Mouse (Mus musculus) right cerebral cortex, postnatal 4 days (tissue): ENCODE measurements around the gene Cep97.

Source experiments
- DNase-seq: peaks from one replicate; pipeline ENCODE4 v3.0.0-alpha.2; 2022

The Cep97 gene

GRCm38 (mm10) chr16:55947266-55947665 is 12.6 kb upstream of the Cep97 start:
- DNase-seq: no peak

GRCm38 (mm10) chr16:55940781-55941180 is 6.1 kb upstream of the Cep97 start:
- no peak for DNase-seq

- DNase-seq: no peak
Measured at GRCm38 (mm10) chr16:55939703-55940102, 5.0 kb upstream of the Cep97 start.

GRCm38 (mm10) chr16:55938761-55939160 is 4.1 kb upstream of the Cep97 start:
- DNase-seq: no peak

DNA sequence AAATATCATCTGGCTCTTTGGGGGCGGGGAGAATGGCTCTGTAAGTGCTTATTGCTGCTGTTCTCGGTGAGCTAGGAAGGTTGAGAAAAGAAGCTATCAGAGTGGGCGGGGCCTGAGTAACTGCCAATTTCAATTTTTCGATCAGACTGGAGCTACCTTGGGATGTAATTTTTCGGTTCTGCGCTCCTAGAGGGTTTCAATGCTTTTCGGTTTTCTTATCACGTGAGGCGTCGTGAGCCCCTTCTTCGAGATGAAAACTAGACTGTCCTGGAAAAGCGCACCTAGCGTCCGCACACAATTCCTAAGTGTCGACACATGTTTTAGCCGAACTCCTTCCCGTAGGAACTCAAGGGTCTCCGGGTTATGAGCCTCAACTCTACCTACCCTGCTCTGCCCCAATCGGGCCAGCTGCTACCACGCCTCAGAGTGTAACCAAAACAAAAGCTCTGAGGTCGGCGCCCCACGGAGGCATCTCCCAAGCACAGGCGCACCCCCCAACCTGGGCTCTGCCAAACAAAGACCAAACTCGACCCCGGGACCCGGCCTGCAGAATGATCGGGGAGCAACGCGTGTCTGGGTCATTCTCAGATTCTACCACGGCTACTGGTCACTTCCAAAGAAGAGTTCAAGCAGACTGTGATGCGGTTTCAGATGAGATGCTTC is 843 bp downstream of the Cep97 start:
- DNase-seq: peak; percentile 49

GRCm38 (mm10) chr16:55924010-55924409 is 10.6 kb downstream of the Cep97 start:
- DNase-seq: no peak

DNA sequence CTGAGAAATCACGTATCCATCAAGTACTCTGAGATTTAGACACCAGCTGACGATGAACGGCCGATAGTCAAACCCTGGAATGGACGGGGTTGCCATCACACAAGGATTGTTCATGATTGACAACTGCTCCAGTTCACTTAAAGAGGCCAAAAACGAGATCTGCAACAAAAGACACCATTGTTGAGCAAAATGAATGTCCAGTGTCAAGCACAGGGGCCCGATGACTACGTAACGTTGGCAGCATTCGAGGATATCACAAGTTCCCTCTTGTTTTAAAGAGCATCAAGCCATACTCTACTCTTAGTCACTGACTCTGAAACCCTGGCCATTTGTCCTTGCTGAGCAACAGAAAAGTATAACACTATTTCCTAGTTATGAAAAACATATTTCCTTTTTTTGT is 12.6 kb downstream of the Cep97 start:
- DNase-seq: no peak

- no peak for DNase-seq
Measured at GRCm38 (mm10) chr16:55914716-55915115, 19.9 kb downstream of the Cep97 start.

DNA sequence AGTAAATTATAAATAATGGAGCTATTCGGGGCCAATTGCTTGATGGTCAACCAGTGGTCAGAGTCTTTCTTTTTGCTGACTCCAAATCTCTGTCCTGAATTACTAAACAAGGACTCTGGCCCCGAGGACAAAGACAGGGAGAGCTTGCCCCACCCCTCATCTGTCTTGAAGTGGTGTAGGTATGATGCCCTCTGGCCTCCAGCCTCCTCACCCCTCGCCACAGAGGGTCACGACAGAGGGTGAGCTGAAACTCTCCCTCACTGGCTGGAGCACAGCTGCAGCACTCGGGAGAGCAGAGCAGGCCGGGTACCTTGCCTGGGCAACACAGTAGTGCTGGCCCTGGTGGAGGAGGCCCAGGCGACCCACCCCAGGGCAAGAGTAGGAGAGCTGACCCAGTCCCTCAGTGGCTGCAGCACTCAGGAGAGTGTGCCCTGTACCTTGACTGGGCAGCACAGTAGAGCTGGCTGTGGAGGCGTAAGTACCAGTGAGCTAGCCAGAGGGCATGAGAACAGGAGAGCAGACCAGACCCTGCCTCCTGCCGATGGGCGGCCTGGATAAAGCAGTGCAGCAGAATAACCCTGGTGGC is 24.4 kb downstream of the Cep97 start:
- DNase-seq: no peak

GRCm38 (mm10) chr16:55906928-55907679 is 27.6 kb downstream of the Cep97 start:
- no peak for DNase-seq

GRCm38 (mm10) chr16:55905370-55905769 is 29.3 kb downstream of the Cep97 start:
- no peak for DNase-seq

DNA sequence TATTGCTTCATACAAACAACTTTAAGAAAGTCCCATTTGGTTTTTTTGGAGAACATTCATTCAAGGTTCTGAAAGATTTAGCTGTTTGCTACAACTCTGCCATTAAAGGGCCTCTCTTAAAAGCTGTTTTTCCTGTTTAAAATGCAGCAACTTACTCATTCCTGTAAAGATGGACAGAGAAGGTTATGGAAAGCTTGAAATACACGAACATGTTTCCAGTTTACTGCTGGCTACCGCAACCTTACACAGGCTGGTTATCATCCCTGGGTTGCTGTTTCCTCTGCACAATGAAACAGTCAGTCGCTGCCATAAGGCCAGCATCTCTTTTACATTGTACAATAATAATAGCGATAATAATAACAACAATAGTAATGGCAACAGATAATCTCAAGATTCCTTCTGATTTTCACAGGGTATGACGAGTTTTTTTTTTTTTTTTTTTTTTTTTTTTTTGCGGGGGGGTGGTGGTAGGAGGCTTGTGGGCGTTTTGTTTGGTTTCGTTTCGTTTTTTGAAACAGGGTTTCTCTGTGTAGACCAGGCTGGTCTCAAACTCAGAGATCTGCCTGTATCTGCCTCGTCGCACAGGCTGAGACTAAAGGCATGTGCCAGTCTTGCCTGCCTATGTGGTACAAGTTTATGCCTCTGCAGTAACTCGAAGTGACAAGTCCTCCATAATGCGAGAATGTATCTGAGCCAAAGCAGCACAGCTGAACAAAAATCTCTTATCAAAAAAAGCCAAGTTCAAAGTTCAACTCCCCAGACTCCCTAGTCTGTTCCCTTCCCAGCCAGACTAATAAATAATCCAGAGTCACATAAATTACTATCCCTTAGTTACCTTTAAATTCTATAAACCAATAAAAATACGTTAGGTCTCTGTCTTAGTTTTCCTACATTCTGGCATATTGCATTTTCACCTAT is 32.6 kb downstream of the Cep97 start:
- no peak for DNase-seq

DNA sequence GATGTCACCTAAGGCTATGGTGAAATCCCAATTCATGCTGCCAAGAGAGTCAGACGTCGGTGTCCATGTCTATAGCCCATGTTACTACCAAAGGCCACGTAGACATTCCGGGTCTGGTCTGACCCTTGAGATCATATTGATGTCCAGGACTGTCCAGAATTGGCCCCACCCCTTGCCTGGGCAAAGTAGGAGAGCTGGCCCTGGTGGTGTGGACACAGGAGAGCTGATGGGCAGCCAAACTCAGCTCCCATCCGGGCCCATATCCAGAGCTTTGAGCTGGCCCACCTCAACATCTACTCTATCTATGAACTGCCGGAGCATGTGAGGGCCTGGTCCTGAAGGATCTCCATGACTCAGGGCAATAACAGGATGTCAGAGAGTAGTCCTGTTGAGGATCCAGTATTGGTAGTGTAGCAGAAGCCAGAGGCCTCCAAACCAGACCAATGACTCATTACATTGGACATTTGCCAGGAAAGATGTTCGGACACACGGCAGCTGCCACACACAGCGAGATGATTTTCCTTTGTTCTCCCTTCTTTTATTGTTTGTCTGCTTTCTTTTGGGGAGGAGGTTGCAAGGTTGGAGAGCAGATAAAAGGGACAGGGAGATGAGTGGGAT is 36.2 kb downstream of the Cep97 start:
- no peak for DNase-seq

DNA sequence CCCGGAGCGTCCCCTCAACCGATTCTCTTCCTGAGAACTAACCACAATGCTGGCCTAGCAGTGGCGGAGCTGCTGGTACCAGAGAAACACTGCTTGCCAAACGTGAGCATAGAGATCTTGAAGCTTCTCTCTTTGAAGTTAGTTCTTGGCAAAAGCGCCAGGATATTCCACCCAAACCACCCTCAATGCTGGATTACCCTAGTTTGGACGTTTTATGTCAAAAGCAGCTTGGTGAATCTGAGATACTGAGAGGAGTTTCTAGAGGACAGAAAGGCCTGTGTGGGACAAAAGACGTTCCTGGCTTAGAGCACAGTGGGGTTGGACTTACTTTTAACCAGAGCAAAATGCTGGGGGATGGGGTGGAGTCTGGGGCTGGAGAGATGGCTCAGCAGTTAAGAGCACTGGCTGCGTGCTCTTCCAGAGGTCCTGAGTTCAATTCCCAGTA is 39.0 kb downstream of the Cep97 start:
- DNase-seq: peak; percentile 16

DNA sequence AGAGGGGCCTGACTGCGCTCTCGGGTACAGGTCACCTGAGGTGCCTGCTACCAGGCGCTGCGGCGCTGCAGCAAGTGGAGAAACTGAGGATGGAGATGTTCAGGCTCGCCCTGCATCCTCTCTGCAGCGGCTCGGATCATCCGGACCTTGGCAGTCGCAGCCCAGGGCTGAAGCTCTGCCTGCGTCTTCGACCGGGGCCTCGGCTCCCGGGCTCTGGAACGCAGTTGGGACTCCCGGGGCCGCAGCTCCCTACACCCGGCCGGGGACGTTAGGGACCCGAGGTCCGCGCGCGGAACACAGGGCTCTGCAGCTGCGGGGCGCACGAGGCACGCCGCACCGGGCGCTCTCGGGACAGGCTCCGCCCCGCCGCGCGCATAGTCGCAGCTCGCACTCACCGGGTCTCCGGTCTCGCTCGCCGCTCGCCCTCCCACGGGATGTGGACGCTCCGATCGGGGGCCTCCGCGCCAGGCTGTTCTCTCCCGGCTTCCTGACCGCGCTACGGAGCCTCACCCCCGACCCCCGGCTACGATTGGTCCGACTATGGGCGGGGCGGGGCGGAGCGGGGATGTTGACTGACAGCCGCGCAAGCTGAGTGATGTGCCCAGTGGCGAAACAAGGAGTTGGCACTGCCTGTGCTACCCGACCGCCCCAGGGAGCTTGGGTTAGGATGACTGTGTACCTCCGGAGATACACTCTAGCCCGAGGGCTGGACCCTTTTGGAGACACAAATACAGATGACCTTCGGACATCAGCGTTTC is 39.6 kb downstream of the Cep97 start, which contains the start of gene Nxpe3:
Gene Nxpe3 (minus strand): TSS at position 393 of the 758 bp plus-strand sequence.
- DNase-seq: peak; percentile 83

DNA sequence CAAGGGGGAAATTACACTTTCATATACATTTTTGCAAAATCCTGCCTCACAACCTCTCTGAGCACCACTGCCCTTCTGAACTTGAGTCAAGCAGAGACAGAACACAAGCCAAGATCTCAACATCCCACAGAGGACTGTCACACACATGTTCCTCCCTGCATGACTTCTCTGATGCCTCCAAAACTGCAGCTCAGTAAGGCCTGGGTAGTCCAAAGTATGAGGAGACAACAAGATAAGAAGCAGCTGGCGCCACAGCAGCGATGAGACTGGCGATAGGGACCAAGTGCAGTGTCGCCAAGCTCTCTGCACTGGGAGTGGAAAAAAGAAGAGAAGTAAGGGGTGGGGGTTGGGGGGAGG is 40.1 kb downstream of the Cep97 start:
- no peak for DNase-seq

GRCm38 (mm10) chr16:55893410-55894107 is 41.1 kb downstream of the Cep97 start:
- DNase-seq: no peak

DNA sequence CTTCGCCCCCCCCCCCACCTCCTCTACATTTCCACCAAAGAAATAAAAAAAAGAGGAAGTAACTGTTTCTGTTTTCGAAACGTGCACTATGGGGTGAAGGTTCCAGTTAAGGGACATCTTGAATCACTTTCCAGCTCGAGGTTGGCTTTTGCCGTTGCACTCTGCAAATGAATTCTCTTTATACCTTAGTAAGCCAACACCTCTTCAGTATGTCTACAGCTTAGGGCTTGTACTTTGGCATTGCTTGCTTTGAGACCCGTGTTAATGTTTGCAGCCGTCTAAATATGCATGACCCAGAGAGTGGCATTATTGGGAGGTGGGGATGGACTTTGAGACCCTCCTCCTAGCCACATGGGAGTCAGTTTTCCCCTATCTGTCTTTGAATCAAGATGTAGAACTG is 42.2 kb downstream of the Cep97 start:
- no peak for DNase-seq

DNA sequence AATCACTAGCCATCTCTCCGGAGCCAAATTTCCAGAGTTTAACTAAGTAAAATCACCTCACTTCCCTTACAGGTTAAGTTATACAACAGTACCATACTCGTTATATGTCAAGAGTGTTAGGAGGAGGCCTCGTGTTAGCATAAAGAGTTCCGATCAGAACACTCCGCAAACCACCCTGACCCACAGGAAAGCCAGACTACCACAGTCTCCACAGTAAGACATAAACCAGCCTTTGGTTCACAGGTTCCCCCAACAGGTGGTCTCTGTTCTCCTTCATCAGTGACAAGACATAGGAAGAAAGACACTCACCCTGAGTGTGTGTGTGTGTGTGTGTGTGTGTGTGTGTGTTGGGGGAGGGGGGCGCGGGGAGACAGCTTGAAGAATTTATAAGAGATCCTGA is 43.3 kb downstream of the Cep97 start:
- no peak for DNase-seq

- no peak for DNase-seq
Measured at GRCm38 (mm10) chr16:55890346-55891136, 44.1 kb downstream of the Cep97 start.
